Mouse (Mus musculus) retina, adult 2 months (tissue): ENCODE data around the gene Upk1a.

ENCODE experiments used
- DNase-seq: peaks from one replicate; pipeline ENCODE4 v3.0.0-alpha.2; 2012; ENCODE audit warnings: low read depth, low spot score

Upk1a gene

DNA sequence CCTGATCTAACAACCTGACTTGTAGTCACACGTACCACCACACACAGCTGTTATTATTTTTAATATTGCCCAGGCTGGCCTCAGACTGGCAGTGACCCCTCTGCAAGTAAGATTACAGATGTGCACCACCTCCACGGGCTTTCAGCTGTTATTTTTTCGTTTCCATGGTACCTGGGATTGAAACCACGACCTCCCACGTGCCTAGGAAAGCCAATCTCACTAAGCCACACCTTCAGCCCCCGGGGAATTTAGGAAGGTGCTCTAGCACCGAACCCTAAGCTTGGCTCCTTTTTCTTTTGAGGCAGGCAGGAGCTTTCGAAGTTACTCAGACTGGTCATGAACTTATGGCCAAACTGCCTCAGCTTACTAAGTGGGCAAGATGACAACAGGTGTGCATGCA is 8.2 kb downstream of the Upk1a start:
- no peak for DNase-seq

DNA sequence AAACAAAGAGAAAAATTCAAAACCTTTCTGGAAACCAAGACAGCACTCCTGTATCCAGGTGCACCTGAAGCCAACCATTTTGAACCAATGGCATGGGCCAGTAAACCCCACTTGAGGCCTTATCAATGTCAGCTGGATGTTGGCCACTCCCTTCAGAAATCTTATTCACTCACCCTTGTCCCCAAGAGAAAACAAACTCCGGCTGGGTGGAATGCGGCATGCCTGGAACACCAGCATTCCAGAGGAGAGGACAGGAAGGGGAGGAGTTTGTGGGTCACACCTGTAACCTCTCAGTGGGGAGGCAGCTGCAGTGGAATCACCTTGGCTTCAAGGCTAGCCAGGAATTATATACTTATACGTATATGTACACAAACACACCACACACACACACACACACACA is 10.1 kb downstream of the Upk1a start:
- DNase-seq, result no peak

DNA sequence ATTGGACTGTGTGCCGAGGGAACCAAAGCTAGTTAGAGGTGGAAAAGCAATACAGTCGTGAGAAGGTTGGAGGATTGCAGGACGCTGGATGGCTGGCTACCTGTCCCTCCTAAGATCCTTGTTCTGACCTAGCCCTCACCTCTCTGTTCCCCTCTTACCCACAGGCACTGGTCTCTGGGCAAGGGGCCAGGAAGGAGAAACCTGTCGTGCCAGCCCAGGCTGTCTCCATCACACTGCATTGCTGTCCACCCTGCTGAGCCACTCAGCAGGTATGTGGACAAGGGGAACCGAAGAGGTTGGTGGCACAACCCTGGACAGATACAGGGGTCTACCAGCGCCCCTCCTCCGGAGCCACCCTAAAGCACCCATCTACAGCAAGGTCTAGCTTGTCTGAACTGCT is 12.0 kb downstream of the Upk1a start:
- DNase-seq, result no peak

DNA sequence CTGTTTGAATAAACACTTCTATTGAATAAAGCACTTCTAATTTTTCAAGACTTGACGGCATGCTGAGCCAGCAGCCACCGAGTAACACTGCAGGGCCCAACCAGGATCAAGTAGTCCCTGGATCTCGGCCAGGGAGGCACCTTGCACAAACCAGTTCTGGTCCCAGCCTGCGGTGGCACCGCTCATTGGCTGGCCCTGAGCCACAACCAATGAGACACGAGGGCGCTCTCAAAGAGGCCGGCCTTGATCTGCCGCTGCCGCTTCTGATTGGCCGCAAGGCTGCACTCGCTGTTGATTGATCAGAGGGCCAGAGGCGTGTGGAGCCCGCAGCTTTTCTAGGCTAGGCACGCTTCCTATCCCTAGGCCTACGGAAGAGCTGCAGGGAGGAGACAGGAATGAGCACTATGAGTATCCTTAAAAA is 12.7 kb downstream of the Upk1a start:
- peak; percentile 70 for DNase-seq

DNA sequence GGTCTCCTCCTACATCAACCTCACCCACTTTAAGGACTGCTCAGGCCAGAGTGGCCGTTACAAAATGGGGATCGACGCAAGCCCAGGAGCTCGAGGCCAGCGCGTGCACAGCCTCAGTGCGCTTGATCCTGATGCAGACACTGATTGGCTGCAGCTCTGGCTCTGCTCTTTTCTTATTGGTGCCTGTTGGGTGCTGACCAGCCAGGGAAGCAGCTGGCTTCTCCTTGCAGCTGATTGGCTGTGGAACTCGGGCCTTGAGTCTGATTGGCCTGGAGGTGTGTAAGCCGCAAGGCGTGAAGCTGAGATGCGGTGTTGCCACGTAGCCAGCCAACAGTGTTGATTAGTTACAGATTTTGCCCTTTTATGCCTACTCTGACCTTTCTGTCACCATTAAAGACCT is 13.9 kb downstream of the Upk1a start, which contains the start of gene Zbtb32:
Zbtb32 (minus strand) TSS at position 124 of the 400 bp plus-strand sequence.
- no peak for DNase-seq

DNA sequence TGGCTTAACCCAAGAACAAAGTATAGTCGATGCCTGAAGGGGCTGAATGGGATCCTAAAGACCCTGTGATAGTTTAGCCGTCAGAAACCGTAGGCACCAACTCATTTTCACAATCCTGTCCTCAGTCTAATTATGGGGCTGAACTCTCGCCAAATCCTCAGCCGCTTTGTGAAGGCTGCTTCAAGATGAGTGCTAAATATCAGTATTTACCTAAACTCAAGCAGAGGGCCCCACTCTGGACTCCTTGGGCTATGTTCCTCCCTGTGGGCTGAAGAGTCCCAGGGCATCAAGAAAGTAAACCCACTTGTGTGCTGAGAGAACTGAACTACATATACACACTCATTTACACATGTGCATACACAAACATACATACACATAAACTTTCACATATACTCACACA is 15.8 kb downstream of the Upk1a start:
- no peak for DNase-seq

DNA sequence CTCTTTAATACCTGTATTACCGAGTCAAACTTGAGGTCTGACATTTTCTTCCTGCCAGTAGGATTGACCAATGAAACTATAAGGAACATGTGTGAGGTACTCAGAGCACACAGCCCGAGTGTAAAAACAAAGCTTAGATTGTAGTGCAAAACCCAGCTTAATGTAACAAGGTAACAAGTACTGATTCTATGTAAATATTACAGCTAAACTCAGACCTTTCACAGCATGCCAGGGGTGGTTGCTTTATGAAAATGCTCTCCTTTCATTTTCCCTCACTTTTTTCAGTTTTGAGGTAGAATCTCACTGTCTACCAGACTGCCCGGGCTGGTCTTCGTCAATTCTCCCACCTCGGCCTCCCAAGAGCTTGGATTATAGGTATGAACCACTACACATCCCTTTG is 16.6 kb downstream of the Upk1a start:
- DNase-seq, result no peak

DNA sequence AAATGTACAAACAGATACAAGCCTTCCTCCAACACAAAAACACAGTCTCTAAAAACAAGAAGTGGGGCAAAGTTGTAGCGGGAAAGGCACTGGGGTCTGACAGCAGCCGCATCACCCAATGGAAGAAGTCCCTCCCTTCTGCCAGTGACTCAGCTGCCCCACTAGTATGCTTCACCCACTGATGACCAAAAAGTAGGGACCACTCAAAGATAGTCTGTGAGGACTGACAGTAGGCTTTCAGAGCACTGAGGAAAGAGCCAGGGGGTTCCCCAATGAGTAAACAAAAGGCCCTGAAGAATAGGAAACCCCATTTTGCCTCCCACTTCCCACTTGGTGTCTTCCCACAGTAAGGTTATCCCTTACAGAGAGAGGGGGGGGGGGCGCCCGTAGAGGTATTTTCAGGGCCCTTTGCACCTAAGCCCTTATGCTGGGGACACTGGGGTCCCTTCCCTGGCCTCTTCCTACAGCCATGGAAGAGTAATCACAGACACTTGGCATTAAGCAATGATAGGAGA is 18.1 kb downstream of the Upk1a start:
- no peak for DNase-seq

DNA sequence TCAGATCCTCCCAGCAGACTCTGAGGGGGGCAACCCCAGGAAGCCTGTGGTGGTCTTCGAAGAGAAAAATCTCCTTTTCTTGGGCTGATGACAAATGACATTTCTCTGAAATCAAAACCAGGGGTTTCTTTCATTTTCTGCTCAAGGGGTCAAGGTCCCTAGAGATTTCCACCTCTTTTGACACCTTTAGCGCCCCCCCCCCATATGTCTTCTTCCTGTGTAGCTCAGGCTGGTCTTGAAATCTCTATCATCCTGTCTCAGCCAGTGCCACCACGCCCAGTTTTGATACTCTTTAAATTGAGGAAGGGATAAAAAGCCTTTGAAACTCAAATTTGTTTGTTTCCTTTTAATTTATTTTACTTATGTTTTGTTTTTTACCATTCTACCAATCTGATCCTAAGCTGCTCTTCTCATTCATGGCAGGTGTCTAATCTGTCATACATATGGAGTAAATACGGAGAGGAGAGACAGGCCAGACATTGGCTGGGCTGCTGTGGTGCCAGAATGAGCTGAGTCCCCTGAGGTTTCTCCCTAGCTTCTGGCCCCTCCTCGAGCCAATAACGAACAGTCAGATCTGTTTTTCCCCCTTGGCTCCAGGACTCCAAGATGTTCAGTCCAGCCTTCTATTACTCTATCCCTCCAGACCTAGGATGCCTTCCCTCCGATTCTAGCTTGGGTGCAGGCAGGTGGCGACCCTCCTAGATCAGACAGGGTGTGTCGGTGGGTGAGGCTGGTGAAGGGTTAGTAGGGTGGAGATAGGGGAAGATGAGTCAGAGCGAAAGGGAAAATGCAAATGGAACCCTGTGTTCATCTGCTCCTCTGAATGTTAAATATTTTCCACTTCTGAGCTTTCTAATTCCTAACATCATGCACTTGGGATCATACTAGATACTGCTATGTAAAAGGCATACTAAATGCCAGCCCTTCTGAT is 18.8 kb downstream of the Upk1a start:
- no peak for DNase-seq

DNA sequence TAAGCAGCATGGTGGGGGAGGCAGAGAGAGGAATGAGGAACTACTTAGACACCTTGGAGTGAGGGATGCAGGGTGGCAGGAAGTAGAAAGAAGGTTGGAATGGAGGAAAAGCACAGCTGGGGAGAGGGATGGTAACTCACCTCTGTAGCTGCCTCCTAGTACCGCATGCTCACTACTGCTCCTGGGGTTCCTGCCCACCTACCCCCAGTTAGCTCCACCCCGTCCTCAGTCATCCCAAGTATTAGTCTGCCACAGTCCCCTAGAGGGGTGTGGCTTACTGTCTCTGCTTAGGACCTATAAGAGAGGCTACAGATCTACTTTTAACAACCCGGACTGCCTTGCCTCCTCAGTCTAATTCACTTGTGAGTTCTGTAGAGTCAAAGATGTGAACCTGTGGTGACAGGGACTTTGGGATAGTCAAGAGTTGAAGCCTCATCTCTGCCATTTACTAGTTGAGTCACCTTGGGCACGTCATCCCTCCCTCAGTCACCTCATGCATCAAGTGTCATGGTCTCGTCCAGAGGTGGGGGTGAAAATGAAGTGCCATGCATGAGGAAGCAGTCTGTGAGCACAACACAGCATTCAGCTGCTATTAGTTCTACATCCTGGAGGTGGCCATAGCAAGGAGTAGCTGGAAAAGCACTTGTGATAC is 19.7 kb downstream of the Upk1a start:
- no peak for DNase-seq

DNA sequence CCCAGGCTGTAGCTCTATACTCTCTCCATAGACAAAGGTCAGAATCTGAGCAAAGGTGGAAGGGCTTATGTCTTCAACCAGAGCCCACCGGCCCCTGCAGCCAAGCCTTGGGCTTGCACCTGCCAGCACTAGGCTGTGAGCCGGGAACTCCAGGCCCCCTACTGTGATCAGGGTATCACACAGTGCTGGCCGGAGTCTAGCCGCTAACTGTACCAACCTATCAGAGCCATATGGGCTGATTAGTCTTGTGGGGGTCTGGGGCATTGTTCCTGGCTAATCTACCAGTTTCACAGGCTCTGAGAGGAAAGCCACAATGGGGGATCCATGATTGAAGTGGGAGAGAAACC is 21.1 kb downstream of the Upk1a start:
- no peak for DNase-seq

DNA sequence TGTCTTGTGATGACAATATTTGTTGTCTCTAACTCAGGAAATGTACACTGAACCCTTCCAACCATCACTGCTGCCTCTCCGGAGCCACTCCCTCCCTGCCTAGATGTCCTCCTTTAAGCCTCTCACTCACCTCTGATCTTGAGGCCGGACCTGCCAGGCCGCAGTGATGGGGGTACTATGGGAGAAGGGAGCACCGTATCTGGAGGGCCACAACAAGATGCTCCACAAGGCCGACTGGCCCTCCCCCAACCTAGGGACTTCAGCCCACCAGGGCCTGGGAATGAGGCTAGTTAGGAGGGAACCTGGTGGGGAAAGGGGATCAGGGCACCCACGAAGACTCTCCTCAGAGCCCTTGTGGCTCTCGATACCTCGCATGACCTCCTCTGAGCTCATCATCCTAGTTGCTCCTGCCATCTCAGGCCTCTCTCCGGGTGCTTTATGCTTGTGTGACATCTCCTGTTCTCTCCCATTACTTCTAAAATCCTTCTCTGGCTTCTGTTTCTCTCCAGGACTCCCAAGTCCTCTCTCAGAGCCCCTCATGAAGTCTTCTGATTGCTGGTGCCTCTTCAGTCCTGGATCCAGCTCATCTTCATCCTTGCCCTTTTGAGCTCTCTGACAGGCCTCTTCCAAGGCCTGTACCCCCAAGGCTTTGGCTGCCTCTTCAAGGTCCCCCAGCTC is 21.6 kb downstream of the Upk1a start:
- DNase-seq, result no peak

DNA sequence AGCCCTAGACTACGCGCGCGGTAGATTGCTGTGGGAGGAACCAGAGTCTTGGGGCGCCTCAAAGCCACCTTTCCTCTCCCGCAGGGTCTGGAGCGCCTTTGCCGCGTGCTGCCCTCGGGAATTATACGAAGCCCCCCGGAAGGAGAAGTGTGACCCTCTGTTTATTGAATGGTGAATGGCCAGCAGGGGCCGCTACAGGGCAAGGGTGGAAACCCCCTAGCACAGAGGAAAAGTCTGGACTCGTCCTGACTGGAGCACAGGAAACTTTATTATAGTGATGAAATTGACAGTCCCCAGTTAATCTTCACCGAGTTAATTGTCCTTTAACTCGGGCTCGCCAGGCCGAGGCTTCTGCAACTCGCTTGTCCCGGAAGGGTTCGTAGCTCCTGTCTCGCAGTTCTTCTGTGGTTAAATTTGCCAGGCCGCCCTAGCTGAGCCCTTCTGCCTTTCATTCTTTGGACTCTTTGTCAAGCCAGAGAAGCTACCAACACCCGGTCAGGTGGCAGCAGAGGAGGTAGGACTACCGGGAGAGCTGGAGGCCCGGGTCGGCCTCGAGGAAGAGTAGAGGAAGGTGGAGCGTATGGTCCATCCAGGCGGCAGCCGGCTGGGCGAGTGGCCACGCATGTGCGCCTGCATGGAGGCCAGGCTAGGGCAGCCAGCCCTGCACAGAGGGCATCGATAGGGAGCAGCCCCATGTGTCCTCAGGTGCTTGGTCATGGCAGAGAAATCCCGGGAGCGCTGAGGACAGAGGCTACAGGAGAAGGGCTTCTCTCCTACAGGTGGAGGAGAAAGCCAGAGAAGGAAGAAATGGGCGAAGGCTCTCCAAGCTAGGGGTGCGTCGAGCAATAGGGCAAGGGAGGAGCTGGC is 23.0 kb downstream of the Upk1a start:
- DNase-seq, result peak; percentile 56

DNA sequence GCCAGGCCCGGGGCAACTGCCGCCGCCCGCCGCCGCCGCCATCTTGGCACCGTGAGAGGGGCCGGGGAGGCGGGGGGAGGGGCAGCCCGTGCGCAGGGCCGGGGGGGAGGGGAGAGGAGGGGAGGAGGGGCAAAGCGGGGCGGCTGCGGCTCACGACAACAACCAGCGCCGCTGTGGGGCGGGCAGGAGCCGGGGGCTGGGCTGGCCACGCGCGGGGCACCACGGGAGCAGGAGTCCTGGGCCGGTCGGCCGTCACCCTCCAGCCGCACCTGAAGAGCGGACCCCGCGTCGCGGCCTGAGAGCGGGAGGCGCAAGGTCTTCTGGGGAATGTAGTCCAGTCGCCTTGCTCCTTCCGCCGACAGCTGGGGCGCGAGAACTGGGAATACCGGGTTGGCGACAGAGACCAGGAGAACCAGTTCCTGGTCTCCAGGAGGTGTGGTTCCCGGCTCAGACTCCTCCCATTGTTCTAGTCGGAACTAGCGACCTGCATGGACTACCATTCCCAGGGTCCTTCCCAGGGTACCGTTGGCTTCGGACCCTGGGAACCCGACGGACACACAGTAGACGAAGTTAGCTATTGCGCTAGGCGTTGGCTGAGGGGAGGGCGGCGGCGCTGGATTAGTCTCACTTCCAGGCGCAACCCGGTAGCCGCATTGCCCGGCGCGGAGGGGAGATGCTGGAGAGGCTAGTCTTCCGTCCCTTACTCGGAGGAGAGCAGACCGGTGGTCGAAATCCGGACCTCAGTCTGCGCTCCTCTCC is 23.8 kb downstream of the Upk1a start, which contains the start of gene Kmt2b:
Kmt2b (minus strand) TSS at position 51 of the 759 bp plus-strand sequence.
- DNase-seq, result peak; percentile 88

DNA sequence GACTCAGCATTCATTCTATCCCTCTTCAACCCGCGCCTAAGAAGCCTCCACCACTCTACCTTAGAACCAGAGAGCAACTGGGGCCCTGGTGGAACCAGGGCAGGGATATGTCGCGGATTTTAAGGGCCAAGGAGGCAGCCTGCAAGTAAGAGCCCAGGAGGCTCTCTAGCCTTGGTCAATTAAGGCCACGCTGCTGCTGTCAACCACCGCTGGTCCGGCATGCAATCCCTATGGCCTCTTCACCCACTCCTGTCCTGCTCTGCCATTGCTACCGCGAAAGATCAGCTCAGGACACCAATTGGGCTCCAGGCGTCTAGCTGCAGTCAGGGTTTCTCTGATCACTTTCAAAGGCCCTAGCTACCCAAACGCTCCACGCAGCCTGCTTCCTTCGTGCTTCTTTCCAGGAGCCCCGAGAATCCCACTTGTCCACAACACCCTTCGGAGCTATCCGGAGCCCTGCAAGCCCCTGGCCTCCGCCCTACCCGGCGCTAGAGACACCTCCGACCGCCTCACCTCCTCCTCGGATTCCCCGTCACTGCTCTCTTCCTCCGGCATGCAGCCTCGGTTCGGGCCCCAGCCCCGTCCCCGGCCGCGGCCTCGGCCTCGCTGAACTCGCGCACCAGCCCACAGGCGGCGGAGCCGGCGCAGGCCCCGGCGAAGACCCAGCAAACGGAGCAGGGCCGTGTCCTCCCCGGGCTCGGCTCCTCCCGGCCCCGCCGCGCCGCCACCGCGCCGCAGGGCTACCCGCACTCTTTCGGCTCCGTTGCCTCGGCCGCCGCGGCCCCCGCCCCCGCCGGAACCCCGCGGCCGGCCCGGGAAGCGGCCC is 24.6 kb downstream of the Upk1a start:
- no peak for DNase-seq

DNA sequence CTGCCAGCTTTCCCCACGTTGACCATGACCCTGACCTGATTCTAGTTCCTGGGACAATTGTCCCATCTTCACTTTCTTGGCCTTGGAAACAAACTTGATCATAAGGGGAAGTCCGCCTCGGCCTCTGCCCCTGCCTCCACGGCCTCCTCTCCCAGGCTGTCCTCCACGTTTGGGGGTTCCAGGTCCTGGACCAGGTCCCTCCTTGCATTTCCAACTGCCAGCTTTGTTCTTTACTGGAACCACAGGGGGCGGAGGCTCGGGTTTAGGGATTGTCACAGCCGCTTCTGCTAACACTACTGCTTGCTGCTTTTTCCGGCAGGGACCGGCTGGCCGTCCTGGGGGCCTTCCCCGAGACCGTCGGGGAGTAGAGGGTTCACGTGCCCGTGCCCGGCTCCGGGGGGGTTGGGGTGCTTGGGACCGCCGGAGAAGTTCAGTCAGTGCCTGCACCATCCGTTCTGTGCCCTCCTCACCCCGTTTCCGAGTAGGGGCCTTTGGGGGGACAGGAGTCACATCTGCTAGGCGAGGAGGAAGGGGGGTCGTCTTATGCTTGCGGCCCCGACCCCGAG is 26.1 kb downstream of the Upk1a start:
- DNase-seq, result no peak

DNA sequence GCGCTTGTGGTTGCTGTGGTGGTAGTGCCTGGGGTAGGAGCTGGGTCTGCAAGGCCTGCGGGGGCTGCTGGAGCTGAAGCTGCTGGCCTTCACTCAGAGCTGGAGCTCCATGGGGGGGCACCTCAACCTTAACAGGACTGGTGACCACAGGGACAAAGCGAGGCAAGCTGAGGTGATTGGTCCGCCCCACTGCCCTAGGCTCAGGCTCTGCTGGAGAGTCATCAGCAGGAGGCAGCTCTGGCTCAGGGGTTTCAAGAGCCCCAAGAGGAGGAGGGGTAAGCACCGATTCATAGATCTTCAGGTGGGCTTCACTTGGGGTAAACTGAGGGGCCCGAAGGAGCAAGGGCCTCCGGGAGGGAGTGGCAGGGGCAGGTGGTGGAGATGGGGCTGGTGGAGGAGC is 27.5 kb downstream of the Upk1a start:
- no peak for DNase-seq

DNA sequence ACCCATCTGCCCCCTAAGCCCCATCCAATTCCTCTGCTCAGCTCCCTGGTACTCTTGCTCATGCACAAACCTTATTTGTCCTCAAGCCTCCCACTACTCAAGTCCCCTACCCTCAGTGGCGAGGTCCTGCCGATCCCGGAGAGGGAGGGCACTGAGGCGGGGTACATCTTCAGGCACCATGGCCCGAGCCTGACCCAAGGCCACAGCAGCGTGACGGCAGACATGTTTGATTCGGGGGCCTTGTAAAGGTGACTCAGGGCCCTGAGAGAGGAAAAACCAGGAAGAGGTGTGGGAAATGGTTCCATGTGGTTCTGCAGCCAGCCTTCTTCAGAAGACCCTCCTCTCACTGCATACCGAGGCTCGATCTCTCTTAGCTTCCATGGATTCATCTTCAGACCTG is 28.3 kb downstream of the Upk1a start:
- no peak for DNase-seq

DNA sequence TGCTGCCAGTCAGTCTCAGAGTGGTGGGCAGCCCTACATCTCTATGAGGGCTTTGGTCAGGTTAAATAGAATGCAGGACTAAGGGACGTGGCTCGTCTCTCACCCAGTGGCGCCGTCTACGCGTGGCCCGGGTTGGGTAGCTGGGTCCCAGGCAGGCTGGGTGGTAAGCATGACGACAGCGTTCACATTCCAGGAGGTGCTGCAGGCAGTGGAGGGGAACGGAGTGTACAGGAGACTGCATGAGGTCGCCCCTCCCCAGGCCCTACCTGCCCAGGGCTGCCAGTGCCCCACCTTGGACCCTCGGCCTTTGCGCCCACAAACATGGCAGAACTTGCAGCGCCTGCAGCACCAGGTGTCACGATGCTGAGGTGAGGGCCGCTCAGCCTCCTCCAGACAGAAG is 31.1 kb downstream of the Upk1a start:
- no peak for DNase-seq
